Mouse (Mus musculus) heart, embryonic 13.5 days (tissue): ENCODE measurements around the gene Auts2. TPM values are rescaled to one million over a fixed set of nuclear protein-coding genes. Genes with fewer than 3 reads are reported as not detected.

Experiments
- ATAC-seq: fragments of 200-750 bp; cut with Nextera tagmentation; 2 replicates; pipeline ENCODE4 v1.8.0; 2017; ENCODE audit warnings: moderate TSS enrichment; ENCODE audit not compliant: insufficient number of reproducible peaks, low FRiP score, low TSS enrichment; ENCODE audit errors: extremely low read depth
- H3K27ac ChIP-seq: fragments of 300-500 bp; sonication (generic); replicated peaks from 2 replicates; pipeline ENCODE4 v1.5.1; 2015; ENCODE audit warnings: moderate library complexity, mild to moderate bottlenecking, inconsistent platforms
- H3K27me3 ChIP-seq: fragments of 300-500 bp; sonication (generic); replicated peaks from 2 replicates; pipeline ENCODE4 v1.6.1; 2015; ENCODE audit warnings: mild to moderate bottlenecking, inconsistent platforms
- H3K36me3 ChIP-seq: fragments of 300-500 bp; sonication (generic); 2 replicates; pipeline ENCODE4 v1.6.1; 2015; ENCODE audit warnings: mild to moderate bottlenecking, inconsistent platforms
- H3K4me1 ChIP-seq: fragments of 300-500 bp; sonication (generic); 2 replicates; pipeline ENCODE4 v1.6.1; 2015; ENCODE audit warnings: inconsistent platforms
- H3K4me2 ChIP-seq: fragments of 300-500 bp; sonication (generic); 2 replicates; pipeline ENCODE4 v1.6.1; 2015; ENCODE audit warnings: inconsistent platforms, mild to moderate bottlenecking, moderate library complexity
- H3K4me3 ChIP-seq: fragments of 300-500 bp; sonication (generic); 2 replicates; pipeline ENCODE4 v1.5.1; 2015; ENCODE audit warnings: moderate library complexity, mild to moderate bottlenecking, inconsistent platforms
- H3K9ac ChIP-seq: fragments of 300-500 bp; sonication (generic); 2 replicates; pipeline ENCODE4 v1.6.1; 2015; ENCODE audit warnings: inconsistent platforms, mild to moderate bottlenecking, moderate library complexity
- H3K9me3 ChIP-seq: fragments of 300-500 bp; sonication (generic); 2 replicates; pipeline ENCODE4 v1.6.1; 2016; ENCODE audit warnings: inconsistent platforms
- WGBS: fragments of 180-500 bp; shearing (Covaris S2); methylation state at CpG from one replicate; pipeline ENCODE4 v1.1.7; 2015; ENCODE audit warnings: mixed read lengths; 5-methylcytosine and 5-hydroxymethylcytosine counted together
- polyA plus RNA-seq: library from polyadenylated mRNA; unstranded; fragments of >200 nt; fragmentation: Nextera tagmentation; extraction: Ambion mirVana; gene quantifications from 2 replicates; pipeline ENCODE4 v1.2.1, GENCODE M21; 2015

Gene Auts2
- polyA plus RNA-seq, 1 experiment from 2014 or later, result 13.8 TPM

DNA sequence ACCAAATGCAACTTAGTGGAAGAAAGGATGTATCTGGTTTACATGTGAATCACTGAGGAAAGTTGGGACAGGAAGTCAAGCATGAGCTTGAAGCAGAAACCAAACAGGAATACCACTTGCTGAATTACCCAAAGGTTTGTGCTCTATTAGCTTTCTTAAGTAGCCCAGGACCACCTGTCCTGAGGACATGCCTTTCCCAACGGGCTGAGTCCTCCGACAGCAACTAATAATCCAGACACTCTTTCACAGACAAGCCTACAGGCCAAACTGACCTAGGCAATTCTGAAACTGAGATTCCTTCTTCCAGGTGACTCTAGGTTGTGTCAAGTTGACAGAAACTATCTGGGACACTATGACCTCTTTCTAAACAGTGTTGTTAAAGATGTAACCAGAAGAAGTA is 44.2 kb downstream of the Auts2 start:
- H3K4me3 ChIP-seq, result no peak overlapping the region
- no peak overlapping the region for H3K27ac ChIP-seq
- WGBS, result 59% methylated on average over 2 of the region's 2 CpGs
- no peaks in the 10 kb centered on the region for H3K36me3 ChIP-seq
- no peak for ATAC-seq
- H3K9me3 ChIP-seq, result no peaks in the 10 kb centered on the region
- H3K27me3 ChIP-seq, result no peaks in the 10 kb centered on the region
- H3K9ac ChIP-seq, result no peak overlapping the region
- H3K4me1 ChIP-seq, result peaks cover 36% of the 10 kb centered on the region
- H3K4me2 ChIP-seq, result no peak overlapping the region

DNA sequence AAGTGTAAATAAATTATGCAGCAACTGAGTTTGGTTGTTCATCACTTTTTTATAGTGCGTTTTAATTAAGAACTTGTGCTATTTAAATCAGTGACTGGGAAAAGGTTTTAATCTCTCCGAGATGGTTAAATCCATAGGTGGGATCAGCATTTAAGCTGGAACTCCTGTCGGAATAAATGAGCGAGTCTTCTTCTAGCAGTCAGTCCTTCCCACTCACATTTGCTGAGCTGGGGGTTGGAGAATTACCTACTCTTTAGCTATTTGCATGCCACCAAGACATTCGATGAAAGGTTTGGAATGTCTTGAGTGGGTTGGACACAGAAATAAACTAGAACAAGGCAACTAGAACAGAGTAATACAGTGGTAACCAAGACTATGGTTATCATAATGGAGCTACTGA is 45.1 kb downstream of the Auts2 start:
- Histone ChIP-seq H3K9me3 (no peaks in the 10 kb centered on the region), H3K27me3 (no peaks in the 10 kb centered on the region), H3K4me3 (no peak overlapping the region), H3K36me3 (no peaks in the 10 kb centered on the region), H3K4me1 (peaks cover 37% of the 10 kb centered on the region), H3K4me2 (no peak overlapping the region), H3K27ac (no peak overlapping the region), H3K9ac (no peak overlapping the region)
- no peak for ATAC-seq
- WGBS, result 81% methylated on average over 5 of the region's 5 CpGs

DNA sequence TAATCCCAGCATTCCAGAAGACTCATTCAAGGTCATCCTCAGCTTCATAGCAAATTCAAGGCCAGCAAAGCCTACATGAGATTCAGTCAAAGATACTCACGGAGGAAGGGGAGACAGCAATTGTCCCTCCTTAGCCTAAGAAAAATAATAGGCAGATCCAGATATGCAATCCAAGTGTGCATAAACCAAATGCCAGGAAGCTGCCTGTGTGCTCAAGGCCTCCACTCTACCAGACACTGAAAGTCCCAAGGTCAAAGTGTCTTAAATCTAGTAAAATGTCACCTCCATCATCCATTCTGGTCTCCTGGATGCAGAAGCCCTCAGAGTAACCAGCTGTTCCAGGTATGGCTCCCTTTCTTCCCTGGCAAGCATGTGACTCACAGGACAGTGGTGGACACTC is 50.4 kb downstream of the Auts2 start:
- peaks cover 45% of the 10 kb centered on the region for H3K4me1 ChIP-seq
- H3K9ac ChIP-seq, result no peak overlapping the region
- WGBS, result 66% methylated on average over 1 of the region's 1 CpGs
- H3K9me3 ChIP-seq, result no peaks in the 10 kb centered on the region
- H3K27me3 ChIP-seq, result no peaks in the 10 kb centered on the region
- no peak for ATAC-seq
- no peak overlapping the region for H3K4me2 ChIP-seq
- H3K36me3 ChIP-seq, result no peaks in the 10 kb centered on the region
- no peak overlapping the region for H3K4me3 ChIP-seq
- no peak overlapping the region for H3K27ac ChIP-seq

DNA sequence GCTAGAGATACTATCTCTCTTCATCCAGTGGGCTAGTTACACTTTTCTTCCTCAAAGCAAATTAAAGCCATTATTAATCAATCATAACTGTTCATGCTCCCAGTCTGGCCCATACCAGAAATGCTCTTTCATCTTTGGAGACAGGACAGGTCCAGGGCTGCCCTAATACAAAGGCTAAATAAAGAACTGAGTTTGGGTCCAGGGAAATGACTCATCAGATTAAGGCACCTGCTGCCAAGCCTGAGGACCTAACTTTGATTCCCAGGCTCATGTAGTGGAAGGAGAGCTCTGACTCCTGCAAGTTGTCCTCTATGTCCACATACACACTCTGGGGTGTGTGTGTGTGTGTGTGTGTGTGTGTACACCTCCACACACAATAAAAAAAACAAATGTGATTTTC is 51.1 kb downstream of the Auts2 start:
- H3K27ac ChIP-seq, result no peak overlapping the region
- H3K27me3 ChIP-seq, result no peaks in the 10 kb centered on the region
- H3K4me1 ChIP-seq, result peaks cover 46% of the 10 kb centered on the region
- no peak overlapping the region for H3K4me3 ChIP-seq
- H3K9me3 ChIP-seq, result no peaks in the 10 kb centered on the region
- ATAC-seq, result no peak
- no peak overlapping the region for H3K9ac ChIP-seq
- no peak overlapping the region for H3K4me2 ChIP-seq
- no peaks in the 10 kb centered on the region for H3K36me3 ChIP-seq

DNA sequence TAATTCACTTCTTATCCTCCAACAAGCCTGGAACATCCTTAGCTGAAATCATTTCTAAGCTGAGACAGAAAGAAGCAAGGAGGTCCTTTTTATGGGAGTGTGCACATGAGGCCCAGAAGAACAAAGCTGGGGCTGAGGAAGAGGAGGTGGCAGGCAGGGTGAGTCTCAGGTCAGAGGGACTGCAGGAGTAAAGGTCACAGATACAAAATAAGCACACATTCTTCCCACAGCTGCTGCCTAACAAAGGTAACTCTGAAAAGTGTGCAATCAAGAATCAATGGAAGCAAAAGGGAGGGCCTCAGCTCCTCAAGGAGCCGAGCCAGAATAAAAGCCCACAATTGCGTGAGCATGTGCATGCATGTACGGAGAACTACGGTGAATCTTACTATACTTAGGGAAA is 51.6 kb downstream of the Auts2 start:
- Histone ChIP-seq H3K36me3 (no peaks in the 10 kb centered on the region), H3K4me1 (peaks cover 46% of the 10 kb centered on the region), H3K27ac (no peak overlapping the region), H3K27me3 (no peaks in the 10 kb centered on the region), H3K9ac (no peak overlapping the region), H3K4me2 (no peak overlapping the region), H3K9me3 (no peaks in the 10 kb centered on the region), H3K4me3 (no peak overlapping the region)
- no peak for ATAC-seq
- WGBS, result 82% methylated on average over 4 of the region's 4 CpGs

DNA sequence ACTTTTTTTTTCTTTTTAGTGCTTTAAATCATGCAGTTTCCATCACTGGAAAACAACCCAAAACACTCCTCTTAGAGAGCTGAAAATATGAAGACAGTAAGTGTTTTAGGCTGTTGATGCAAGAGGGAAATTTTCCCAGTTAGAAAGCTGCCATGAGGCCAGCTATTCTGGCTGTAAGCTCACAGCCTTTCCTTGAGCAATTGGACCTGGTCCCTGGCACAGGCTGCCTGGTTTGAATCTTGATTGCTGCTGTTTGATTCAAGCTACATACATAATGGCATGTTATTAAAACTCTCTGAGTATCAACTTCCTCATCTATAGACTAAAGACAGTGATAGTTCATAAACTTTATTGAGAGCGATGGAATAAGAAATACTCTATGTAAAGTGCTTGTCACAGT is 52.8 kb downstream of the Auts2 start:
- no peak overlapping the region for H3K4me2 ChIP-seq
- H3K27ac ChIP-seq, result no peak overlapping the region
- no peak overlapping the region for H3K4me3 ChIP-seq
- H3K36me3 ChIP-seq, result no peaks in the 10 kb centered on the region
- no peak overlapping the region for H3K9ac ChIP-seq
- no peaks in the 10 kb centered on the region for H3K9me3 ChIP-seq
- peaks cover 52% of the 10 kb centered on the region for H3K4me1 ChIP-seq
- no peak for ATAC-seq
- no peaks in the 10 kb centered on the region for H3K27me3 ChIP-seq
- WGBS, result 93% methylated on average over 1 of the region's 1 CpGs

DNA sequence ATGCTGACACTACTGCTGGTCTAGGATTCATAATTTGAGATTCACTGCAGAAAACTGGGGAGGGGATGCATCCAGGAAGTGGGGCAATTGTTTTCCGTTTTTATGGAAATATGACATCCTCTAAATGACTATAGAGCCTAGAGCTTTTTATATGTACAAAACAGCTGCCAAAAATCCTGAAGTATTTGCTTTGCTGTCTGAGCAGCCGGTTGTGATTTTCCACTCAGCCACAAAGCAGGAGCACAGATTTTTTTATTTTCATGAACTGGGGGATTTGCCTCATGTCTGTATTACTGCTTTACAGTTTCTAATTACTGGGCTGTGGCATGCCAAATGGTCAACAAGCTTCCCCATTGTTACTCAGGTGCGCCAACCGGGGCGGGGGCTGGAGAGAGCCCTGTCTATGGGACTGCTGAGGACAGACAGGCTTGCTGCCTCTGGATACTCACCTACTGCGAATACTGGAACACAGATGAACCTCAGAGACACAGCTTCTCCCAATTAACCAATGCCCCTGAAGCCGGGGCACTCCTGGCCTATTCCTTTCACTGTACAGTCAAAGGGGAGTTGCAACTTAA is 53.3 kb downstream of the Auts2 start:
- Histone ChIP-seq H3K4me3 (no peak overlapping the region), H3K4me1 (peaks cover 57% of the 10 kb centered on the region), H3K9ac (no peak overlapping the region), H3K27ac (no peak overlapping the region), H3K9me3 (no peaks in the 10 kb centered on the region), H3K4me2 (no peak overlapping the region), H3K27me3 (no peaks in the 10 kb centered on the region), H3K36me3 (no peaks in the 10 kb centered on the region)
- WGBS, result 79% methylated on average over 7 of the region's 7 CpGs
- no peak for ATAC-seq

DNA sequence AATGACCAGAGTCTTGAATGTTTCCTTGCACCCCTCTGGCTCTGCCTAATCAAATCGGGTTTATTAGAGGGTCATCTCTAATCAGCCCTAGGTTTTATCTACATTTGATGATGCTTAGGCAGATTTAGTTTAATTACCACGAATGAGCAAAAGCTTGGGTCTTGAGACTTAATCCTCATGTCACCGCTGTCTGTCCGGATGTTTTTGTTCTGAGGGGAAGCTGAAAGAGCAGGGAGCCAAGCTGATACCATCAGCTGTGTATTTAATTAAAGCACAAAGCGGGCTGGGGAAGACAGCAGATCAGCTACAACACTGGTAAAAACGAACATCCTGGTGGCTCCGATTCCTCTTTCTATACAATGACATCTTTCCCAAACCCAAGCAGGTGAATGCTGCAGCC is 56.3 kb downstream of the Auts2 start:
- Histone ChIP-seq H3K4me1 (peaks cover 51% of the 10 kb centered on the region), H3K4me3 (no peak overlapping the region), H3K4me2 (no peak overlapping the region), H3K27me3 (no peaks in the 10 kb centered on the region), H3K9ac (no peak overlapping the region), H3K9me3 (no peaks in the 10 kb centered on the region), H3K36me3 (no peaks in the 10 kb centered on the region), H3K27ac (no peak overlapping the region)
- no peak for ATAC-seq
- 47% methylated on average over 7 of the region's 7 CpGs for WGBS

DNA sequence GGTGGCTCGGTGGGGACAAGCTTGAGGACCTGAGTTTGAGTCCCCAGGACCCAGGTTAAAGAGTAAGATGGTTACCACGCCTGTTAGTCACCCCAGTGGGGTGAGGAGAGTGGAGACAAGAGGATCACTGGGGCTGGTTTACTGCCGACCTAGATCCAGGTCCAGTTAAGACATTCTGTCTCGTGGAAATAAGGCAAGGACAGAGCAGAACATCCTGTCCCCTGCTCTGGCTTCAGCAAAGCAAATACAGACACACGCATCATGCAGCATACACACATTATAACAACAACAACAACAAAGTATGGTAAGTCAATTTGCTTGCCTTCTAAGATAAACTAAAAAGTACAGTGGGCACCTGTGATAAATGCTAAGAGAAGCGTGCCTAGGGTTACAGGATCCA is 57.1 kb downstream of the Auts2 start:
- H3K4me1 ChIP-seq, result peaks cover 43% of the 10 kb centered on the region
- no peak overlapping the region for H3K9ac ChIP-seq
- H3K36me3 ChIP-seq, result no peaks in the 10 kb centered on the region
- no peak overlapping the region for H3K4me3 ChIP-seq
- no peak overlapping the region for H3K4me2 ChIP-seq
- H3K9me3 ChIP-seq, result no peaks in the 10 kb centered on the region
- 73% methylated on average over 6 of the region's 6 CpGs for WGBS
- no peak overlapping the region for H3K27ac ChIP-seq
- H3K27me3 ChIP-seq, result no peaks in the 10 kb centered on the region
- ATAC-seq, result no peak

DNA sequence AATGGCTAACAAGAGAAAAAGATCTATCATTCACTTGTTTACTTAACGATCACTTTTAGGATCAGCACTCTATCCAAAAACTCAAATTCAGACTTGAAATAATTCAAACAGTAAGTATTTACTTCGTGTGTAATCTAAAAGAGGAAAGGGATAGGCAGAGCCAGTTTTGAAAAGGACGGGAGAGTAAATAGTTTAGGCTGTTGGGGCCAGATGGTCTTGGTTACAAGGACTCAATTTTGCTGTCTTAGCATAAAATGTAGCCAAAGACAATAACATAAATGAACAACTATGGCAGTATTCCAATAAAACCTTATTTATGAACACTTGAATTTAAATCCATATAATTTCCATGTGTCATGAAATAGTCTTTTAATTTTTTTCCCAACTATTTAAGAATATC is 57.7 kb downstream of the Auts2 start:
- Histone ChIP-seq H3K27ac (no peak overlapping the region), H3K9ac (no peak overlapping the region), H3K27me3 (no peaks in the 10 kb centered on the region), H3K9me3 (no peaks in the 10 kb centered on the region), H3K4me3 (no peak overlapping the region), H3K4me1 (peaks cover 37% of the 10 kb centered on the region), H3K4me2 (no peak overlapping the region), H3K36me3 (no peaks in the 10 kb centered on the region)
- 70% methylated on average over 3 of the region's 3 CpGs for WGBS
- no peak for ATAC-seq

GRCm38 (mm10) chr5:132481476-132481875 is 61.7 kb downstream of the Auts2 start:
- Histone ChIP-seq H3K4me2 (no peak overlapping the region), H3K27me3 (no peaks in the 10 kb centered on the region), H3K9ac (no peak overlapping the region), H3K4me1 (peaks cover 43% of the 10 kb centered on the region), H3K9me3 (no peaks in the 10 kb centered on the region), H3K4me3 (no peak overlapping the region), H3K27ac (no peak overlapping the region), H3K36me3 (no peaks in the 10 kb centered on the region)
- ATAC-seq, result no peak
- WGBS, result 79% methylated on average over 3 of the region's 3 CpGs

DNA sequence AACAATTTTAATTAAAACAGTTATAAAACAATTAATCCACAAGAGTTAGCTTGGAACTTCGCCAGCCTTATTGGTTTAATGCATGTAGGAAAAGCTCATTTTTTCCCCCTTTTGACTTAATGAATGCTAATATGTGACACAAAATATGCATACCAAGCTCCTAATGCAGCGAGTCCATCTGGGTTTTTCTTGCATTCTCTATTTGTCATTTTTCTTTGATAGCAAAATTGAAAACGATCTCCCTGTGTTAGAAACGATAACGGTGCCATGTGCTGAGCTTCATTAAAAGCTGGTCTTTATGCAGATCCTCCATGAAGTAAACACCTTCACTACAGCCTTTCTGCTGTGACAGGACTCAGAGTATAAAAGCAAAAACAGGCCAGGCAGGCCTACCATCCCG is 62.7 kb downstream of the Auts2 start:
- no peaks in the 10 kb centered on the region for H3K36me3 ChIP-seq
- no peak overlapping the region for H3K27ac ChIP-seq
- no peak for ATAC-seq
- H3K27me3 ChIP-seq, result no peaks in the 10 kb centered on the region
- peaks cover 38% of the 10 kb centered on the region for H3K4me1 ChIP-seq
- H3K9ac ChIP-seq, result no peak overlapping the region
- no peak overlapping the region for H3K4me2 ChIP-seq
- 74% methylated on average over 6 of the region's 6 CpGs for WGBS
- no peak overlapping the region for H3K4me3 ChIP-seq
- no peaks in the 10 kb centered on the region for H3K9me3 ChIP-seq
